Mouse (Mus musculus) lung, embryonic 15.5 days (tissue): ENCODE results near the gene Crip2. TPM values are rescaled to one million over a fixed set of nuclear protein-coding genes. Genes with fewer than 3 reads are reported as not detected.

Experiments used
- ATAC-seq: fragments of 200-750 bp; cut with Nextera tagmentation; 2 replicates; pipeline ENCODE4 v1.8.0; 2017; ENCODE audit warnings: moderate number of reproducible peaks, borderline replicate concordance; ENCODE audit not compliant: low FRiP score, low TSS enrichment; ENCODE audit errors: extremely low read depth
- H3K27ac ChIP-seq: fragments of 300-500 bp; sonication (generic); 2 replicates; pipeline ENCODE4 v1.5.1; 2015; ENCODE audit warnings: moderate library complexity, mild to moderate bottlenecking, inconsistent platforms
- H3K27me3 ChIP-seq: fragments of 300-500 bp; sonication (generic); 2 replicates; pipeline ENCODE4 v1.6.1; 2015; ENCODE audit warnings: inconsistent platforms
- H3K36me3 ChIP-seq: fragments of 300-500 bp; sonication (generic); 2 replicates; pipeline ENCODE4 v1.6.1; 2015; ENCODE audit warnings: inconsistent platforms
- H3K4me1 ChIP-seq: fragments of 300-500 bp; sonication (generic); 2 replicates; pipeline ENCODE4 v1.6.1; 2015; ENCODE audit warnings: inconsistent platforms
- H3K4me2 ChIP-seq: fragments of 300-500 bp; sonication (generic); 2 replicates; pipeline ENCODE4 v1.6.1; 2015; ENCODE audit warnings: inconsistent platforms, mild to moderate bottlenecking, moderate library complexity
- H3K4me3 ChIP-seq: fragments of 300-500 bp; sonication (generic); 2 replicates; pipeline ENCODE4 v1.5.1; 2015; ENCODE audit warnings: mild to moderate bottlenecking, inconsistent platforms
- H3K9ac ChIP-seq: fragments of 300-500 bp; sonication (generic); 2 replicates; pipeline ENCODE4 v1.6.1; 2015; ENCODE audit warnings: inconsistent platforms
- H3K9me3 ChIP-seq: fragments of 300-500 bp; sonication (generic); 2 replicates; pipeline ENCODE4 v1.6.1; 2016; ENCODE audit warnings: inconsistent platforms
- WGBS: fragments of 180-500 bp; shearing (Covaris S2); methylation state at CpG from one replicate; pipeline ENCODE4 v1.1.7; 2015; 5-methylcytosine and 5-hydroxymethylcytosine counted together
- polyA plus RNA-seq: library from polyadenylated mRNA; unstranded; fragments of >200 nt; fragmentation: Nextera tagmentation; extraction: Ambion mirVana; gene quantifications from 2 replicates; pipeline ENCODE4 v1.2.1, GENCODE M21; 2015

Gene Crip2
- polyA plus RNA-seq, 1 experiment from 2014 or later = 471 TPM

GRCm38 (mm10) chr12:113193423-113193822, 53.4 kb downstream of the Crip2 start:
- Histone ChIP-seq H3K4me2 (no peak overlapping the region), H3K9me3 (no peaks in the 10 kb centered on the region)
- WGBS = 53% methylated on average over 2 of the region's 2 CpGs

More at GRCm38 (mm10) chr12:113193423-113193822, 53.4 kb downstream of the Crip2 start:
- peaks cover 3% of the 10 kb centered on the region; the same call in 1 of the 2 replicates for H3K27me3 ChIP-seq
- no peak overlapping the region for H3K4me3 ChIP-seq
- H3K9ac ChIP-seq = no peak overlapping the region
- H3K4me1 ChIP-seq = no peaks in the 10 kb centered on the region
- no peak overlapping the region for H3K27ac ChIP-seq
- H3K36me3 ChIP-seq = no peaks in the 10 kb centered on the region; the same call in 1 of the 2 replicates
- no peak for ATAC-seq

Other genes with a start within 250 kb of the Crip2 start
- 6.2 and 7.2 TPM in 2 replicates for gene Jag2, start 210.5 kb upstream of the Crip2 start, polyA plus RNA-seq
- 103 and 120 TPM in 2 replicates for gene Nudt14, start 198.1 kb upstream of the Crip2 start, polyA plus RNA-seq
- 25.7 and 28.1 TPM in 2 replicates for gene Btbd6, start 163.8 kb upstream of the Crip2 start, polyA plus RNA-seq
- 56.1 and 63.3 TPM in 2 replicates for gene Brf1, start 139.5 kb upstream of the Crip2 start, polyA plus RNA-seq
- gene Pacs2, start 125.7 kb upstream of the Crip2 start, polyA plus RNA-seq = 11.7 and 13.2 TPM in 2 replicates
- gene Tex22, start 65.7 kb upstream of the Crip2 start, polyA plus RNA-seq = not detected in 2 replicates
- 13.5 and 14.7 TPM in 2 replicates for gene Mta1, start 42.0 kb upstream of the Crip2 start, polyA plus RNA-seq
- 414 and 454 TPM in 2 replicates for gene Crip1, start 6.1 kb downstream of the Crip2 start, polyA plus RNA-seq
- gene Tedc1, start 16.2 kb downstream of the Crip2 start, polyA plus RNA-seq = 38.4 and 38.6 TPM in 2 replicates
- gene Tmem121, start 45.7 kb downstream of the Crip2 start, polyA plus RNA-seq = 8.2 and 9.0 TPM in 2 replicates